Mouse (Mus musculus): Measurements from ENCODE around the gene Tdrd12.
A peak's percentile ranks its signal among the peaks of the same experiment; 100 is the strongest.
"Not testable (repeated sequence)": the region's sequence is repeated elsewhere in the genome, so short reads cannot be mapped to it uniquely, and the experiment has no call there.

Tdrd12 gene

DNA sequence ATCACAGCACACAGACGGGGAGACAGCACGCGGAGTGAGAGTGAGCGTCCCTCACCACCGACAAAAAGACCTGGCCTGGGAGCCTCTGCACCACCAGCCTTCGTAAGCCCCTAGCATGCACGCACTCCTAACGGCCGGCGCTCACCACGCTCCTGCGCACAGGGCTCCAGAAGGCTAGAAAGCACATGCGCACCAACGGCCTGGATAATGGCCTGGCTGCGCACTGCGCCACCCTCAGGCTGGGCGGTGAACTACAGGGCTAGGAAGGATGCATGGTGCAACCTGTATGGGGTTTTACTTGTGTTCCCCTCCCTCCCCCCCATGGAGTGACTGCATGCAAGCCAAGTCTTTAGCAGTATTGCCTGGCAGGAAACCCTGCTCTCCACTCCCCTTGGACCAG lies at the start of gene Tdrd12:
TSS of gene Tdrd12 (minus strand) at position 184 of the 400 bp plus-strand sequence.
- no peak for DNase-seq

DNA sequence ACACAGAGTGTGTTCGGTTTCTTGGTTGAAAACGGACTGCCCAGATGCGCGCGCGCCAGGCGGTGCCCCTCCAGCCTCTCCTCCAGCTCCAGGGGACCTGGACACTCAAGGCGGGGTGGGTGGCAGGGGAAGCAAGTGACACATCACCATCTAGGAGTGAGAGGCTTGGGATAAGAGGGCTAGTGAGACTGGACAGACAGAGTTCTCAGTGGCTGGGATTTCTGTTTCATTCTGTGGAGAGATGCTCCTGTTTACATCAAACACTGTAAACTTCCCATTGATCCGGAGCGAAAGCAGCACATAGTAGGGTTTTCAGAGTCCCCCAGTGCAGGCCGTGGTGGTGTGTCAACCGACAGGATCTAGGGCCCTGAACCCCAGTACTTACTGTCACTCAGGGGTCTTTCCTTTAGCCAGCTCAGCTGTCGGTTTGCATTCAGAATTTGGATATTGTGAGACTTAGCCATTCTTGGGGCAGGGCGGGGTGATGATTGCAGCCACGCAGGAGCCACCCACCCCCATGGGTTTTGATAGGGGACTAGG lies 49.4 kb upstream of the Tdrd12 start:
- DNase-seq = no peak

DNA sequence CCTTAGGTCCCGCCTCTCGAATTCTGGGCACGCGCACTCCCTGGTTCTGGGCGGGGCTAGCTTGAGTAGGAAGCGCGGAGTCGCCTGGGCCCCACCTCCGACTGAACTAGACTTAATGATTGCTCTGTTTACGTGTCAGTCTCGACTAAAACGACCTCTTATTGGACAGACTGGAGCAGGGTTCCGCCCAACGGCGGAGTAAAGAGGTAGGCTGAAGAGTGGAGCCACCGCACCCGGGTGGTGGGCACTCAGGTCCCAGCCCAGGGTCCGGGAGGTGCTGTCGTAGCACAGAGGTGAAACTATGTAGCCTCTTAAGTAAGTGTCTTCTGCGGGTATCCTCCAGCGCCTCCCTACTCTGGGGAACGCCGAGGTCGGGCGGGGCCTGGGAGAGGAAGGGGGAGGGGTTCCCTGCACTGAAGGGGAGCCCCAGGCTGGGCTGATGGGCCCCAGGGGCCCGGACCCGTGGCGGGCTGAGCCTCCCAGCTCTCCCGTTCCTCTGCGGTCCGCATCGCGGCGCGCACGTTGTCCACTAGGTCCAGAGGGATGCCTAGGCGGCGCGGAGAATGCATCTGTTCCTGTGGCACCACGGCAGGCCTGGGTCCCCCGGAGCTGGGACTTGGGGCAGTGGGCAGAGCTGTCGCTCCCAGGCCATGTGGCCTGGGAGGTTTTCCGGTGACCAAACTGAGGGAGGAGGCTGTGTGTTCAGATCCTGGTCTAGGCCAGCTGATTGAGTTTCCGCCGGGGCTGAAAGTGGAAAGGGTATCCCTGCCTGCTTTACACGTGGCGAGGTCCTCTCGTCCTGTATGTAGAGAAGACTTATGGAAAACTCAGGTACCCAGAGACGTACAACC lies 48.7 kb upstream of the Tdrd12 start, which contains the start of gene Ankrd27:
TSS of gene Ankrd27 (plus strand) at position 190 of the 851 bp plus-strand sequence.
- DNase-seq = peak; percentile 96

DNA sequence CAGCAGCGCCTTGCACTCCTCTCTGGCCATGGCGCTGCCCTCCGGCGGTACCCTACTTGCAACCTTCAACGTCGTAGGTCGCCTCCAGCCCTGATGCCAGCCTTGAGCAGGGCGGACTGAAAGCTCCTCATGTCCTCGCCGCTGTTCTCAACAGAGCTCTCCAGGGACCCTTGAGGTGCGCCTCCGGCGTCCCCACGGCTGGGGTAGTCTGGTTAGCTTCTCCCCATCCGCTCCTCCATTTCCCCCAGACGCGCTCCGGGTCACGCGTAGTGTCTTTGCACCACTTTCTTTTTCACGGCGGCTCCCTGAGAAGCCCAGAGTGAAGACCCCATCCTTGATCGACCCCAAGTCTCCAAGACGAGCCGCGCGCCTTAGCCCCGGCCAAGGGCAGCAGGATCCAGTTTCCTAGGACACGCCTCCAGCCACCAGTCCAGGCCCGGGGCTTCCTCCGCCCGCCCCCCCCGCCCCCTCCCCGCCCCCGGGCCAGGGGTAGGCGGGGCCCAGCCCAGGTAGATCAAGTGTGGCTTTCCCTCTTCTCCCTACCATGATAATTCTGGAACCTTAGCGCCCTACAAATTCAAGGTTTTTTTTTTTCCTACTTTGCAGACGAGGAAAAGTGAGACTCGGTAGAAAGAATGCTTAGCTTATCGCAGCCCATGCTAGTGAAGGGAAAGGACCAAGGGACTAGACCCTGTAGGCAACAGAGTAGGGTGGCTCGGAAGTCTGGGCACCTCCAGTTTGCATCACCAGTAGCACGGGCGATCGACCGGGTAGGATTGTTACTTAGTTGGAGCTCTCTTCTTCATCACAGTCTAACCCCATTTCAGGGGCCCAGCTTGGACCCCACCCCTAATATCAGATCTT lies 47.9 kb upstream of the Tdrd12 start, which contains the start of gene Rgs9bp:
TSS of gene Rgs9bp (minus strand) at position 392 of the 864 bp plus-strand sequence.
- no peak for DNase-seq

DNA sequence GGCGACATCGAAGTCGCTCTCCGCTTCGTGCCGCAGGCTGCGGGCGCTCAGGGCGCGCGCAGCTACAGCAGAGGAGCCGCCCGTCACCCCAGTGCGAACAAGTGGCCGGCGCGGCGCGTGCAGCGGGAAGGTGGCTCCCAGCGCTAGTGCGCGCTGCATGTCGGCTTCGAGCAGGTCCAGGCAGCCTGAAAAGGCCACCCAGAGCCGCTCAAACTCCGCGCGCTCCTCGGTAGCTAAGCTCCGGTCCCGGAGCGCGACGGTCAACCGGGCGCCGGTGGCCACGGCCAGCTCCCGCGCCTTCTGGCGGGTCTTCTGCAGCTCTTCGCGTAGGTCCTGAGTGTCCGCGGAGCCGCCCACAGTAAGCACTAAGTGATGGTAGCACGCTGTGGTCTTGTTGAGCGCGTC lies 47.2 kb upstream of the Tdrd12 start:
- DNase-seq = no peak

DNA sequence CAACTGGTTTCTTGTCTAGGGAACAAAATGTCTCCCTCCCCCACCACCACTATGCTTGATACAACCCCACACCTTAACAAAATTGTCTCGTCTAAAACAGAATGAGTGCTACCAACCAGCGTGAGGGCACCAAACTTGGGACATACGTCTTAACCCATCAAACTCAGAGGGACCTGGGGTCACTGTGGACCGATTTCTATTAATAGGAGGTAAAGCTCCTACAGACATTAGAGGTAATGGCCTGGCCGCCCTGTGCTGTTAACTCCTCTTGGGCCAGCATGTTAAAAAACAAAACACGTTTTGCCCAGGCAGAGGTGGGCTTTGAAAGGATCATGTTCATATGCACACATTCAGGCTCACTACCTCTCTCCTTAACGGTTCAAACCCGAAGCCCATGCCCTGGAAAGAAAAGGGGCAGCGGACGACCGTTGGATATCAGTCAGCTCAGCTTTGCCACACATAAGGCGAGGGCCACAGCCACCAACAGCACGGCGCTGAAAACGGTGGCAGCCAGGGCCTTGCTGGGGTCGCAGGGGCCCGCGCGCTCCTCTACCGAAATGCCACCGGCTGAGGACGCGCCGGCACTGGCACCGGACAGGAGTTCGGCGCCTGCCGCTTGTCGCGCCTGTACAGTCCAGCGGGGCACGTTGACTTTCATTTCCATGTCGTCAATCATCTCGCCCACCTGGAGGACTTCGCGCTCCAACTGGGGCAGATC lies 46.7 kb upstream of the Tdrd12 start:
- DNase-seq = no peak

DNA sequence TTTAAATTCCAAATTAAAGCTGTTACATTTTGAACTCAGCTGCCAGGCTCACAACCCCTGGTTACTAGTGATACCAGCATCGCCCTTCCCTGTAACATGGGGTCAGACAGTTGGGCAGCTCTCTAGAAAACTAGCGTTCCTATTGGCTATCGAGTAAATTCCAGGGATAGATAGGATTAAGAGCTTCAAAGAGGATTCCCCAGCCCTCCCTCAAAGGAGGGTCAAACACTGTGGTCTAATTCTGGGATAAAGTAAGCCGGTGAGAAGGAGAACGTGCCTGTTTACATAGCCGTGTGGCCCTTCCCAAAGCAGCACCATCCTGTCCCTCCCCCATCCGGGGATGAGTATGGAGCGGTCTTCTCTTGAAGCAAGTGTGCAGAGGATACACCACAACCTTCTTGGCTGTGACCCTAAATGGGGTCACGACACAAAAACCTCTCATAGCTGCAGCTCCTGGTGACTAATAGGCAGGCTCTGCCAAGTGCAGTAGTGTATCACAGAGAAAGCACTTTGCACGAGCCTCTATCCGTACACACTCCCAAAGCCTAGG lies 46.0 kb upstream of the Tdrd12 start:
- no peak for DNase-seq

DNA sequence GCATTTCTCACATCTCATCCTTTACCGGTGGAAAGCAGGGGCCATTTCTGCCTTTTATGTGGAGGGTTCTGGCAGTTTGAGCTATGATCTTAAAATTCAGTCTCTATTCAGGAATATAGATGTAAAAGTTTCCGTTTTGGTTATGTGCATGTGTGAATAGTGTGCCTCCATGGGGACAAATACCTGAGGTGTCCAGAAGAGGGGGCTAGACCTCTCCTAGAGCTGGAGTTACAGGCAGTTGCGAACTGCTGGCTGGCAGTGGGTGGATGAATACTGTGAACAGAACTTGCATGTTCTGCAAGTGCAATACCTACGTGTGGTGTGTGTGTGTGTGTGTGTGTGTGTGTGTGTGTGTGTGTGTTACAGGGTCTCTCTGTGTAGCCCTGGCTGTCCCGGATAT lies 45.2 kb upstream of the Tdrd12 start:
- DNase-seq = no peak

DNA sequence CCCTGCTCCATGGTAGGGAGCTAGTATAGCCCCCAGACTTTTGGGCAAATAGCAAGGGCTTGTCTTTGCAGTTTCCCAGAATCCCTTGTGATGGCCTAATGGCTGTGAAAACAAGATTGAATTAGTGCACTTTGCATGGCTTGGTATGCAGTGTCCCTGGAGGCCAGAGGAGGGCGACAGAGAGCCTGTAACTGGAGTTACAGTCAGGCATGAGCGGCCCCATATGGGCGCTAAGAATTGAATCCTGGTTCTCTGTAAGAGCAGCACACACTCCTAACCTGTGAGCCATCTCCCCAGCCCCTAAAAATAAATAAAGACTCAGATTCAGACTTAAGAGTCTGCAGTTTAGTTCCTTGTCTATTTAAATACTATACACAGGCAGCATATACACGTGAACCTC lies 42.3 kb upstream of the Tdrd12 start:
- no peak for DNase-seq

DNA sequence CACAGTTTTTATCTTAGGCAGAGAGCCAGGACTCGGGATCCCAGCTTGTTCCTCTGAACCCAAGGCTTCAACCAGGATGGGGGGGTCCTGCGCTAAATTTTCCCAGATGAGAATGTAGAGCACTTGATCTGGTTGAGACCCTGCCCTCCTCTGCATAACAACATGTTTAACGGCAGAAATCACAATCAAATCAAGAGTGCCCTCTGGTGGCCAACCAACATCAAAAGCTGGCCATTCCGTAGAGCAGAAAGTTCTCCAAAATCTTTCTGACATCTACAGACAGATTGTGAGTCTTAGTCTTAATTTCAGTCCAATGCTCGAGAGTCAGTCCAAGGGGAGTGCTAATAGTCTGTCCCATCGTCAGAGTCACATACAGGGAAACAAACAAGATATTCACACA lies 33.3 kb upstream of the Tdrd12 start:
- not testable (repeated sequence) for DNase-seq

DNA sequence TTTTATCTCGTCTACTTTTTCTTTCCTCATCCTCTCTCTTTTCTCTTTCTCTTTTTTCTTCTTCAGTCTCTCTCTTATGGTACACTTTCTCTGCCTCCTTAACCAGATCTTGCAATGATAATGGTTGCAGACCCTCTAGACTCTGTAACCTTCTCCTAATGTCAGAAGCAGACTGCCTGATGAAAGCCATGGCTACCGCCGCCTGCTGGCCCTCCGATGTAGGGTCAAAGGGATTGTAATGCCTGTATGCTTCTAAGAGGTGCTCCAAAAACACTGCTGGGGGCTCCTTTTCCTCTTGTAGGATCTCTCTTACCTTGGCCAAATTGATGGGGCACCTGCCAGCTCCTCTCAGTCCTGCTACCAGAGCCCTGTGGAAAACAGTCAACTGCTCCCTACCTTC lies 32.2 kb upstream of the Tdrd12 start:
- DNase-seq = not testable (repeated sequence)

DNA sequence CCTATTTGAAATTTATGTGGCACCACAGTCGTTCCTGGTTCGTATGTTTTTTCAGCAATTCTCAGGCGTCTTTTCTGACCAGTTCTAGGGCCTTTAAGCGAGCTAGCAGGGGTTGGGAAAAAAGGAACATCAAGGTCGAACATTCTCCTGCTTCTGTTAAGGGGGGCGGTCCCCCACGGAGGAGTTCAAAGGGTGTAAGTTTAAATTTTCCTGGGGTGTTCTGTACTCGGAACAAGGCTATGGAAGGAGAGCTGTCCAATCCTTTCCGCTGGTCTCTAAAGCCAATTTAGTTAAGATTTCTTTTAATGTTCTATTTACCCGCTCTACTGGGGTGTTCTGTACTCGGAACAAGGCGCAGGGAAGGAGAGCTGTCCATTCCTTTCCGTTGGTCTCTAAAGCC lies 28.4 kb upstream of the Tdrd12 start:
- DNase-seq = not testable (repeated sequence)

DNA sequence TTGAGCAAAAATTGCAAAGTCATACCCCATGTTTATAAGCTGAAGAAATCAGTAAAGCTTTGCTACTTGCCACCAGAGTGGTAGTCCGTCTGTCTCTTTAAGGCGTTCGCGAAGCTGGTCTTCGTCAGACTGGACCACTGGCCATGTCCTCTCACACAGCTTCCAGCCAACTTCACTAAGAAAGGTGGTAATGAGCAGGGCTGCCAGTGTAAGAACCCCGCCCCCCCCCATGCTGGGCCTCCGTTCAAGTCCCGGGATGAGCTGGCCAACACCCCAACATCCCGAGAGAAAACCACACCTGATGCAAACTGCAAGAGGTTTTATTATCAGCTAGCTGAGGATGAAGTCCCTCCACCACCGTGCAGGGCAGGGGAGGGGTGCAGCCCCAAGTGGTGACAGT lies 27.3 kb upstream of the Tdrd12 start:
- not testable (repeated sequence) for DNase-seq

DNA sequence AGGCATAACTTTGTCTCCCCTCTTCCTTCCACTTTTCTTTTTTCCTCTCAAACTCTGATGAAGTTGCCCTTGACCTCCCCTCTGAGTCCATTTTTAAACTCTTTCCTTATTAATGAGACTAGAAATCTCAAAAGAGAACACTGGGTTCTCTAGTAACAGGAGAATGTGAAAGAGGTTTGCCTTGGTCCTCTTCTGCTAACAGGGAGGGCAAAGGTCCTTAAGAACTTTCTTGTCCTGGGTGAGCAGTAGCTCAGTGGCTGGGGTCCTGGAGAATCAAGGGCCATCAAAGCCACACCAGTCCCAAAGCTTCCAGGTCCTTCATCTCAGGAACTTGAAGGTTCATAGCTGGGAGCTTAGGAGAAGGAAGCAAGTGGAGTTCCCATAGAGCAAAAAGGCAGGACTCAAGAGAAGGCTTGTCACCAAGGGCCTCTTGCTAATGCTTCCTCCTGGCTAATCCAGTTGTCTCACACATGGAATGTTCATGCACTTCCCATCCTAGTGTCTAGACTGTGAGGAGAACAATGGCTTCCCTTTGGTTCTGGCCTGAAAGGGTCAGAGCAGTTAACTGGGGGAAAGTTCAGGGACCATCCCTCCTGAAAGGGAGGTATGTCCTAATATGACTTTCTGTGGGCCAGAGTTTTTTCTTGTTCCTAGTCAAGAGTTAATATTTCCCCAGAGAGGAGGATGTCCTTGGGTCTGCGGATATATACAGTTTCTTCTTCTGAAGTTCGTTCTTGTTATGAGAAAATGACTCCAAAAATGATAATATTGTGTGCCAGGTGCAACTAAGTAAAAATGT lies 26.7 kb upstream of the Tdrd12 start:
- DNase-seq = no peak

DNA sequence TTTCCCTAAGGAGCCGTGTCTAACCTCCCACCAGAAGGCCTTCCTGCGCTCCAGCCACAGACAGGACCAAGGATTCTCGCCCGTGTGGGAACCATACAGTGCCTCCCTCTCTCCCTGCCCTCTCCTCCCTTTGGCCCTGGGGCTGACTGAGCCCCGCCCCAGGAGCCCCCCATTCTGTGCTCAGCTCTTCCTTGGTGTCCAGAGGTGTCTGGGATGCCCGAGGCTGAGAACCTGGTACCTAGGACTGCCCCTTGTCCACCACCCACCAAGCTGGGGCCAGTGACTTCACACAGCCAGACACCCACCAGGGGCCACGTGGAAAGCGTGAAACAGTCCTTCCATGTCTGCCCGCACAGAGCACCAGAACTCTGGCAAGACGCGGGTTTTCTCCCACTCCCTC lies 25.5 kb upstream of the Tdrd12 start:
- no peak for DNase-seq

DNA sequence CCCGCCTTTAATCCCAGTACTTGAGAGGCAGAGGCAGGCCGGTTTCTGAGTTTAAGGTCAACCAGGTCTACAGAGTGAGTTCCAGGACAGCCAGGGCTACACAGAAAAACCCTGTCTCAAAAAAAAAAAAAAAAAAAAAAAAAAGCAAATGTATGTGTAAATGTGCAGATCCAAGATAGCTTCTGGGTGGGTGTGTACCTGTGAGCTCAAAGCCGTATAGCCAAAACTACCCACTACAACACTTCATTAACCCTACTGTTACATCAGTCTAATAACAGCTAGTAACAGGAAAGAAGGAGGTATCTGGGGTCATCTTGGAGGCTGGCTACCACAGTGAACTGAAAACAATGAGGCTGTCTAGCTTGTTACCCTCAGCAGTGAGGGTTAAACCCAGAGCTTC lies 22.3 kb upstream of the Tdrd12 start:
- DNase-seq = no peak

DNA sequence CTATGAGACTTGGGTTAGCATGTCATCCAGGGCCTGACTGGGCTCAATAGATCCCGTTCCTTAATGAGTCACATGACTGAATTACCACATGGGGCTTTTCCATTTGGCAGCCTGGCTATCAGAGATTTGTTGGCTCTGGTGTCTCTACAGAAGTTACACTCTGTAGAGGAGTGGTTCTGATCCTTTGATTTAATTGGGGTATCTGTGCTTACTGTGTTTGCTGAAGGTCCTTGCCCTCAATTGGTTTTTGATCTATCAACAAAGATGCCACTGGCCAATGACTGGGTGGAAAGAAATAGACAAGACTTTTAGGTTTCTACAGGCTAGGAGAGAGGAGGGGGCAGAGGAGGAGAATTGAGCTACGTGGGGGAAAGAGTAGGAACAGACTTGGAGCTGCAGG lies 21.1 kb upstream of the Tdrd12 start:
- DNase-seq = no peak

DNA sequence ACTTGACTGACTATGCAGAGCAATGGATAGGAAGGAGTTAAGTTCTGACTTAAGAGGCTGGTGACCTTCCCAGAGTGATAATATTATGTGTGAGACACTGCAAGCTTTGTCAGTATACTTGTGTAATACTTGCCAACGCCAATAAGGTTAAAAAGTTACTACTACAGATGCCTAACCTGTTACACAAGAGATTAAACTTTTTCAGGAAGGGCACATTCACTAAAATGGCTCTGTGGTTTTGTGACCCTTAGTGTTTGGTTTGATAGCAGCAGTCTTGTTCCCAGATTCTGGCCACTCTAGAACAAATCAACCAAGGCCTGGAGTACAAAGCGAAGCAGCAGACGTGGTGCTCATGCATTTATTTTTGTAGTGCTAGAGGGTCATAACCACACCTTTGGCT lies 20.0 kb upstream of the Tdrd12 start:
- no peak for DNase-seq

DNA sequence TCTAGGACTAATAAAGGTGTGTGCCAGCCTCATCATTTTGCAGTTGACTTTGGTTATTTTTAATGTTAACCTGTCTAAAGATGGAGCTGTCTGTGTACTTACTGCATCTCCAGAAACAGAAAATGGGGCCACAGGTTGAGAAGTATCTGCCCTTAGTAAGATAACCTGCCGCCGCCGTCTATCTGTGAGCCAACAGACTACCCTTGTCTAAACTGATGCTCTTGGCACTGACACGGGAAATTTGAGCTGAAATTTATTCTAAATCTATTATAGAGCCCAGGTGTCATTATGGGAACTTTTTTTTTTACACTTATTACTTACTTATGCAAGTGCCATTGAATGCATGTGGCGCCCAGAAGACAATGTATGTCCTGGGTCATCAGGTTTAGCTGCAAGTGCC lies 19.4 kb upstream of the Tdrd12 start:
- no peak for DNase-seq

DNA sequence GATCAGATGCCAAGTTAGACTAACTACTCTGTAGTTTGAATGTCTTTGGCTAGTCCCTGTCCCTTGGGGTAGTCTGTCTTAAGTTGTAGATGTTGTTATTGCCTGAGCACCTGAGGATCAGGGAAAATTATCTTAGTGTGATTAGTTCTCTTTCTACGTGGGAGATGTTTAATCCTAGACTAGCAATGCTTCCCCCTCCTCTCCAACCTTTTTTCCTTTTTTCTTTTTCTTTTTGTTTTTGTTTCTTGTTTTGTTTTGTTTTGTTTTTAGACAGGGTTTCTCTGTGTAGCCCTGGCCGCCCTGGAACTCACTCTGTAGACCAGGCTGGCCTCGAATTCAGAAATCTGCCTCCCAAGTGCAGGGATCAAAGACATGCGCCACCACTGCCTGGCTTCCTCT lies 18.7 kb upstream of the Tdrd12 start, which contains the start of gene Nudt19:
TSS of gene Nudt19 (minus strand) at position 100 of the 399 bp plus-strand sequence.
- no peak for DNase-seq

All from right cerebral cortex, adult 18-20 months (tissue).